In the genomic region with DNA sequence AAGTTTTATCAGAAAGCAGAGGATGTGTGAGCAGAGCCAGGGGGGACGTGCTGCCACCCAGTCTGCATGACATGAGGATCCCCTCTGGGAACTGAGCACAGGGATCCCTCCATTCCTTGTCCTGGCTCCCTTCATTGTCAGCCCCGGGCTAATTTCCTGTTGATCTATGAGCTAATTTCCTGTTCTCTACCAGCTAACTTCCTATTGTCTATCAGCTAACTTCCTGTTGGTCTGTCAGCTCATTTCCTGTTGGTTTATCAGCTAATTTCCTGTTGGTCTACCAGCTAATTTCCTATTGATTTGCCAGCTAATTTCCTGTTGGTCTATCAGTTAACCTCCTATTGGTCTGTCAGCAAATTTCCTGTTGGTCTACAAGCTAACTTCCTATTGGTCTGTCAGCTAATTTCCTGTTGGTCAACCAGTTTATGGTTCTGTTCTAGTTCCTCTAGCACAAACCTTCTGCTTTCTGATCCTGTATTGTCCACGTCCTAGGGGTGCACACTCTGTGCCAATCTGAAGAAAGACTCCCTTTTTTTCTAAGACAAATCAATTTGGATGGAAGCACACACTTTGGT, we compare ENCODE assay signal across 21 mouse cellular contexts. TPM values are rescaled to one million over a fixed set of nuclear protein-coding genes. Genes with fewer than 3 reads are reported as not detected.
DNase-seq lines count a peak whose midpoint lies in the region; ATAC-seq and TF ChIP-seq lines count a peak whose summit lies in the region.
"Had no signal": no experiment of that assay in that cellular context is flagged by ENCODE, and none has a peak within 500 bp of the region (broad histone marks: within the 10 kb centered on the region; RNA-seq: fewer than 3 reads in every experiment).

No protein-coding gene starts in this region.

- no peak for TF ChIP-seq POLR2A in MEL (IDR thresholded peaks at IDR 0.05; ENCODE audit: control insufficient read depth in 1 of 2, insufficient read depth in 1 of 2, low read depth in 1 of 2, low read length in 2 of 2, poor library complexity in 1 of 2)

- no peaks in the 10 kb centered on the region for H3K9me3 ChIP-seq in MEL (replicated peaks; ENCODE audit: insufficient read depth, low read length)
- H3K9me3 ChIP-seq in megakaryocyte, embryonic 14.5 days: peaks cover 22% of the 10 kb centered on the region
- H3K9me3 ChIP-seq: embryonic facial prominence, embryonic 13.5 days; forebrain, embryonic 12.5 days; hindbrain, embryonic 10.5 days had no signal

- H3K9ac ChIP-seq in MEL (ENCODE audit: control insufficient read depth, low read depth, low read length, poor library complexity, severe bottlenecking): no peak overlapping the region
- H3K9ac ChIP-seq: embryonic facial prominence, embryonic 13.5 days; forebrain, embryonic 12.5 days; hindbrain, embryonic 14.5 days had no signal

- TF ChIP-seq RAD21 in MEL (IDR thresholded peaks at IDR 0.05; ENCODE audit: low read depth, low read length): no peak

- DNase-seq in kidney, adult 9 months: peak; percentile 9
- no peak for DNase-seq in kidney, adult 11 months
- no peak for DNase-seq in MEL (ENCODE audit: low read depth, low spot score)
- no peak for DNase-seq in thymus, postnatal 4 days
- DNase-seq in urinary bladder, postnatal 10 days (ENCODE audit: low spot score): no peak
- no peak for DNase-seq in left cerebral cortex, postnatal 10 days (ENCODE audit: extremely low spot score in 1 of 2, low spot score in 2 of 2)
- DNase-seq: adrenal gland, adult 8-10 months; adrenal gland, postnatal 36 days; cerebellum, adult 11-12 months; cerebellum, adult 9-10 months; cerebellum, postnatal 25 days; gastrocnemius, postnatal 10 days; heart, postnatal 14 days had no signal

- ATAC-seq in granulocyte monocyte progenitor cell, adult 5-6 weeks (replicated peaks; ENCODE audit: poor library complexity, severe bottlenecking): peak; percentile 87
- ATAC-seq: forebrain, embryonic 16.5 days had no signal

- H3K27me3 ChIP-seq in MEL (ENCODE audit: control insufficient read depth in 1 of 2, insufficient read depth in 2 of 2, low read length in 2 of 2): no peaks in the 10 kb centered on the region
- no peaks in the 10 kb centered on the region for H3K27me3 ChIP-seq in megakaryocyte, embryonic 14.5 days (replicated peaks)
- H3K27me3 ChIP-seq: embryonic facial prominence, embryonic 13.5 days; forebrain, embryonic 12.5 days had no signal

- H3K4me3 ChIP-seq in MEL (ENCODE audit: control insufficient read depth in 1 of 2, insufficient read depth in 1 of 2, low read depth in 2 of 2, low read length in 2 of 2): no peak overlapping the region
- peak overlapping the region; percentile 59 for H3K4me3 ChIP-seq in megakaryocyte, embryonic 14.5 days (replicated peaks)
- H3K4me3 ChIP-seq: embryonic facial prominence, embryonic 13.5 days; forebrain, embryonic 12.5 days; hindbrain, embryonic 10.5 days had no signal

- 0 out of 2 replicates have a peak overlapping the region, but pooled peaks have one; percentile 19 for H3K27ac ChIP-seq in MEL (ENCODE audit: control insufficient read depth, low read depth, low read length)
- H3K27ac ChIP-seq: embryonic facial prominence, embryonic 13.5 days; forebrain, embryonic 12.5 days; hindbrain, embryonic 10.5 days; hindbrain, embryonic 14.5 days had no signal

- TF ChIP-seq EP300 in MEL (IDR thresholded peaks at IDR 0.05; ENCODE audit: low read depth in 1 of 2, low read length in 2 of 2): no peak

- intact Hi-C loops in left cerebral cortex, postnatal 10 days (cut with DNase I): no loop called here

- peaks cover 5 to 13% of the 10 kb centered on the region in 2 experiments; a peak in 3 of 4 replicates for H3K36me3 ChIP-seq in MEL (ENCODE audit: control insufficient read depth in 1 of 2, insufficient read depth in 2 of 2, low read length in 2 of 2)
- no peaks in the 10 kb centered on the region for H3K36me3 ChIP-seq in megakaryocyte, embryonic 14.5 days (replicated peaks; ENCODE audit: low read length)
- H3K36me3 ChIP-seq: embryonic facial prominence, embryonic 13.5 days; forebrain, embryonic 12.5 days; hindbrain, embryonic 10.5 days had no signal

- H3K79me2 ChIP-seq in MEL (ENCODE audit: control insufficient read depth, insufficient read depth, low read length, poor library complexity): peaks cover 46% of the 10 kb centered on the region

- no peak for TF ChIP-seq CTCF in MEL (IDR thresholded peaks at IDR 0.05 in 2 of 3, conservative IDR thresholded peaks at IDR 0.05 in 1 of 3; ENCODE audit: control insufficient read depth in 1 of 3, insufficient read depth in 1 of 3, low read depth in 2 of 3, low read length in 3 of 3, poor library complexity in 1 of 3, severe bottlenecking in 1 of 3)

- 0 out of 4 replicates have a peak, but pooled peaks cover 0 to 2% of the 10 kb centered on the region in 2 experiments for H3K4me1 ChIP-seq in MEL (ENCODE audit: control insufficient read depth in 1 of 2, insufficient read depth in 2 of 2, low read length in 2 of 2)
- peaks cover 42% of the 10 kb centered on the region for H3K4me1 ChIP-seq in megakaryocyte, embryonic 14.5 days
- H3K4me1 ChIP-seq: embryonic facial prominence, embryonic 13.5 days; forebrain, embryonic 12.5 days; hindbrain, embryonic 10.5 days had no signal

TF ChIP-seq in MEL, 35 proteins besides CTCF, POLR2A, EP300 and RAD21:
- no peak for TF ChIP-seq NELFE (IDR thresholded peaks at IDR 0.05; ENCODE audit: low read depth, low read length)
- no peak for TF ChIP-seq ZMIZ1 (IDR thresholded peaks at IDR 0.05; ENCODE audit: low read depth, low read length)
- TF ChIP-seq UBTF (IDR thresholded peaks at IDR 0.05; ENCODE audit: borderline replicate concordance, insufficient read depth, low read depth, low read length): no peak
- no peak for TF ChIP-seq GABPA (IDR thresholded peaks at IDR 0.05; ENCODE audit: low read depth, low read length)
- TF ChIP-seq MAX (IDR thresholded peaks at IDR 0.05; ENCODE audit: low read length): no peak
- TF ChIP-seq MXI1 (IDR thresholded peaks at IDR 0.05; ENCODE audit: low read depth, low read length): no peak
- no peak for TF ChIP-seq E2F4 (IDR thresholded peaks at IDR 0.05; ENCODE audit: borderline replicate concordance, low read depth, low read length)
- TF ChIP-seq TCF12 (IDR thresholded peaks at IDR 0.05; ENCODE audit: low read depth, low read length): no peak
- TF ChIP-seq SIN3A (IDR thresholded peaks at IDR 0.05; ENCODE audit: low read length): no peak
- TF ChIP-seq POLR2AphosphoS5 (IDR thresholded peaks at IDR 0.05; ENCODE audit: borderline replicate concordance, low read depth, low read length): no peak
- TF ChIP-seq CHD2 (IDR thresholded peaks at IDR 0.05; ENCODE audit: low read length): no peak
- TF ChIP-seq POLR2AphosphoS2 (IDR thresholded peaks at IDR 0.05; ENCODE audit: low read length): no peak
- TF ChIP-seq BHLHE40 (IDR thresholded peaks at IDR 0.05; ENCODE audit: borderline replicate concordance, low read depth, low read length): no peak
- TF ChIP-seq CHD1 (IDR thresholded peaks at IDR 0.05; ENCODE audit: low read depth, low read length): no peak
- no peak for TF ChIP-seq USF2 (IDR thresholded peaks at IDR 0.05; ENCODE audit: borderline replicate concordance in 1 of 2, insufficient read depth in 1 of 2, low read depth in 1 of 2, low read length in 2 of 2)
- no peak for TF ChIP-seq ELF1 (IDR thresholded peaks at IDR 0.05; ENCODE audit: low read depth, low read length)
- no peak for TF ChIP-seq MAZ (IDR thresholded peaks at IDR 0.05; ENCODE audit: low read depth, low read length)
- no peak for TF ChIP-seq ZC3H11A (IDR thresholded peaks at IDR 0.05; ENCODE audit: low read depth, low read length)
TF ChIP-seq in MEL: peak in this region for 0.

RNA-seq across cellular contexts. Expression of a gene that starts 32.9 kb away (rescaled TPM):
- 31.5 and 56.0 TPM in 2 replicates for total RNA-seq in MEL (2012; rRNA removed)
- 10 to 100 TPM in 1 of 2 experiments, not detected in 1; 87.7 TPM for polyA plus RNA-seq in MEL (2012; ENCODE audit: insufficient read depth in 1 of 2, insufficient read length in 2 of 2, low read depth in 1 of 2, low replicate concordance in 2 of 2, missing spikeins in 1 of 2)
- 5.5 and 9.1 TPM in 2 replicates for total RNA-seq in granulocyte monocyte progenitor cell, adult 5-6 weeks (2014; fragmentation: Nextera tagmentation)
- 2.2 and 2.6 TPM in 2 replicates for total RNA-seq in granulocyte monocyte progenitor cell, adult 5-6 weeks (2017)
- polyA plus RNA-seq in megakaryocyte, embryonic 14.5 days (2012; ENCODE audit: insufficient read depth, low replicate concordance): 0.66 and 1.0 TPM in 2 replicates
- total RNA-seq in left cerebral cortex, postnatal 10 days (2021): 10 to 100 TPM; 11.1 to 11.4 TPM
- polyA plus RNA-seq: C2C12; forebrain, embryonic 12.5 days had no signal
